Mouse (Mus musculus): Measurements from ENCODE around the gene Hpcal1. TPM values are rescaled to one million over a fixed set of nuclear protein-coding genes. Genes with fewer than 3 reads are reported as not detected.

Hpcal1 gene
- 30.2 and 41.5 TPM in 2 replicates for polyA plus RNA-seq (2012; rRNA removed)

DNA sequence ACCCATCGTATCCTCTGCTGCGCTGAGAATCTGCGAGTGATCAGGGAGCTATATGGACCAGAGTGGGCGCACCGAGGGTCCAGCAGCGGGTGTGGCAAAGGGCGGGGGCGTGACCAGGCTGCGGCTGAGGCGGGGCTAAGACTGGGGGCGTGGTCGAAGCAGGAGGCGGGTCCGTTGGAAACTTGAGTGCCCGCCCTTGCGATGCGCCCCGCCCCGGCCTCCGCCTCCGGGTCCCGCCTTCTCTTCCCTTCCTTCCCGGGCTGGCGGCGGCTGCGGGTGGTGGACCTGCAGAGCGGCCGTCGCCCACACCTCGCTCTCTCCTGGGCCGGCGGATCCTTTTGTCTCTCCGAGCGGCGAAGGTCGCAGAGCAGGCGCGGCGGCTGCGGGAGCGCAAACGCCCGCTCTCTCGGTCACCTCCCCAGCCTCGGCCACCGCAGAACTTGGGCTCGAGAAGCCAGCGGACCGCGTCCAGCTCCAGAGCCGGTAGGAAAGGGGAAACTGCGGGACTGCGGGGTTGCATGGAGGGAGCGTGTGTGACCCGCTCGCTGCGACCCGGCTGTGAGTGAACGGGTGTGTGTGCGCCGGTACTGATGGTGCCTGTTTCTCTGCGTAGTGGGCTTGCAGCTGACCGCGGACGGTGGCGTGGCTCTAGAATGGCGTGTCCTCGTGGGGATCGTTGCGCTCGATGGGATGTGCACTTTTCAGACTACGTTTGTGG, at the start of gene Hpcal1:
Hpcal1 (plus strand) TSS at position 293 of the 718 bp plus-strand sequence.

Other genes starting within 250 kb of the Hpcal1 start
- 344 and 371 TPM in 2 replicates for gene Odc1, start 146.1 kb upstream of the Hpcal1 start, polyA plus RNA-seq (2012; rRNA removed)

Measured in central nervous system, embryonic 11.5 days (tissue).